Mouse (Mus musculus) forebrain, embryonic 11.5 days (tissue): ENCODE measurements around the gene Scyl2. TPM values are rescaled to one million over a fixed set of nuclear protein-coding genes. Genes with fewer than 3 reads are reported as not detected.

Source experiments
- ATAC-seq: fragments of 200-750 bp; cut with Nextera tagmentation; replicated peaks from 2 replicates; pipeline ENCODE4 v1.8.0; 2017; ENCODE audit warnings: moderate TSS enrichment; ENCODE audit not compliant: low FRiP score
- DNase-seq: peaks from one replicate; pipeline ENCODE4 v3.0.0-alpha.2; 2017; ENCODE audit warnings: low spot score
- H3K27ac ChIP-seq: fragments of 300-500 bp; sonication (generic); 2 replicates; pipeline ENCODE4 v1.5.1; 2014; ENCODE audit warnings: low read depth, low read length
- H3K27me3 ChIP-seq: fragments of 300-500 bp; sonication (generic); 2 replicates; pipeline ENCODE4 v1.6.1; 2014; ENCODE audit warnings: mild to moderate bottlenecking, low read length, mixed read lengths; ENCODE audit not compliant: control insufficient read depth, insufficient read depth
- H3K36me3 ChIP-seq: fragments of 300-500 bp; sonication (generic); 2 replicates; pipeline ENCODE4 v1.6.1; 2014; ENCODE audit warnings: mild to moderate bottlenecking, low read length, moderate library complexity, mixed read lengths; ENCODE audit not compliant: control insufficient read depth, insufficient read depth
- H3K4me1 ChIP-seq: fragments of 300-500 bp; sonication (generic); replicated peaks from 2 replicates; pipeline ENCODE4 v1.6.1; 2014; ENCODE audit warnings: low read length, mixed read lengths; ENCODE audit not compliant: control insufficient read depth, insufficient read depth
- H3K4me2 ChIP-seq: fragments of 300-500 bp; sonication (generic); 2 replicates; pipeline ENCODE4 v1.6.1; 2014; ENCODE audit warnings: low read depth, mild to moderate bottlenecking, low read length, moderate library complexity, mixed read lengths; ENCODE audit not compliant: severe bottlenecking
- H3K4me3 ChIP-seq: fragments of 300-500 bp; sonication (generic); 2 replicates; pipeline ENCODE4 v1.5.1; 2014; ENCODE audit warnings: low read depth, low read length
- H3K9ac ChIP-seq: fragments of 300-500 bp; sonication (generic); 2 replicates; pipeline ENCODE4 v1.6.1; 2014; ENCODE audit warnings: low read length
- H3K9me3 ChIP-seq: fragments of 300-500 bp; sonication (generic); 2 replicates; pipeline ENCODE4 v1.6.1; 2016; ENCODE audit warnings: low read length, mixed read lengths; ENCODE audit not compliant: control insufficient read depth
- WGBS: fragments of 180-500 bp; shearing (Covaris S2); extraction: QIAGEN DNeasy Blood & Tissue Kit; methylation state at CpG from one replicate; pipeline ENCODE4 v1.1.7; 2014; 5-methylcytosine and 5-hydroxymethylcytosine counted together
- polyA plus RNA-seq: library from polyadenylated mRNA; unstranded; fragments of >200 nt; fragmentation: Nextera tagmentation; extraction: Ambion mirVana; gene quantifications from 2 replicates; pipeline ENCODE4 v1.2.1, GENCODE M21; 2014

The Scyl2 gene
- polyA plus RNA-seq, 1 experiment from 2014 or later: 13.9 TPM

DNA sequence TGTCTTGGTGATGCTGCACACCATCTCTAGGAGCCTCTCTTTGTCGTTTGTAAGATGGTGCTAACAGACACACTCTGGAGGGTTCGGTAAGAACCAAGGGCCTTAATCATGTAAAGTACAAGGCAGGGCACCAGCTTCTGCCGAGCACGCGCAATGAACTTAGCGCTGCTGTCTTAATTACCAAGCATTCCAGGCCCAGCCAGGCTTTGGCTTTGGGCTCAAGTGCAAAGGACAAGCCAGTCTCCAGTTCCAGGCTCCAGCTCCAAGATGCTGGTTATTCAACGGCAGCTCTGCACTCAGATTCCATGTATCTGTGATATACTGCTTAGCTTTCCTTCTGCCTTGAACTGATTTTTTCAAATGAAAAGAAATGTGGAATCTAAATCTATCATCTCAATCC is 18.5 kb downstream of the Scyl2 start:
- no peak overlapping the region for H3K4me2 ChIP-seq
- no peaks in the 10 kb centered on the region for H3K9me3 ChIP-seq
- H3K9ac ChIP-seq: no peak overlapping the region
- no peaks in the 10 kb centered on the region for H3K27me3 ChIP-seq
- no peak for DNase-seq
- WGBS: 89% methylated on average over 7 of the region's 7 CpGs
- H3K27ac ChIP-seq: no peak overlapping the region
- H3K36me3 ChIP-seq: no peaks in the 10 kb centered on the region
- ATAC-seq: no peak
- H3K4me1 ChIP-seq: no peaks in the 10 kb centered on the region
- H3K4me3 ChIP-seq: no peak overlapping the region

DNA sequence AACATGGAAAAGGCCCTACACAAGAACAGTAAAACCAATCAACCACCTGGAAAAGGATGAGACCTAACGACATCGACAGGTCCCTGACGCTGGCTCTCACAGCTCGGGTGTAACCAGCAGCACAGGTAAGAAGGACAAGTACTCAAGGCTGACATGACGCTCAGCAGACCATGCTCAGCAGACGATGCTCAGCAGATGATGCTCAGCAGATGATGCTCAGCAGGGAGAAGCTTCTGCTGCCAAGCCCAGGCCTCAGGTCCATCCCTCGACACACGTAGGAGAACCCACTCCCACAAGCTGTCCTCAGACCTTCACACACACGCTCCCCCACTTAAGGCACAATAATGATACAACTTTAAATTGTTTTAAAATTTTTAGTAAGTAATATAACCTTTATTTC is 20.4 kb downstream of the Scyl2 start:
- DNase-seq (no peak), ATAC-seq (no peak)
- Histone ChIP-seq H3K9me3 (no peaks in the 10 kb centered on the region), H3K4me1 (no peaks in the 10 kb centered on the region), H3K9ac (no peak overlapping the region), H3K4me3 (no peak overlapping the region), H3K27me3 (no peaks in the 10 kb centered on the region), H3K27ac (no peak overlapping the region), H3K36me3 (no peaks in the 10 kb centered on the region), H3K4me2 (no peak overlapping the region)
- WGBS: 94% methylated on average over 9 of the region's 9 CpGs

GRCm38 (mm10) chr10:89664977-89665645 is 21.0 kb downstream of the Scyl2 start:
- no peaks in the 10 kb centered on the region for H3K9me3 ChIP-seq
- no peaks in the 10 kb centered on the region for H3K36me3 ChIP-seq
- no peak overlapping the region for H3K27ac ChIP-seq
- no peaks in the 10 kb centered on the region for H3K4me1 ChIP-seq
- H3K27me3 ChIP-seq: no peaks in the 10 kb centered on the region
- H3K4me3 ChIP-seq: no peak overlapping the region
- no peak overlapping the region for H3K9ac ChIP-seq
- no peak overlapping the region for H3K4me2 ChIP-seq
- ATAC-seq (no peak), DNase-seq (no peak)
- WGBS: 91% methylated on average over 8 of the region's 8 CpGs

DNA sequence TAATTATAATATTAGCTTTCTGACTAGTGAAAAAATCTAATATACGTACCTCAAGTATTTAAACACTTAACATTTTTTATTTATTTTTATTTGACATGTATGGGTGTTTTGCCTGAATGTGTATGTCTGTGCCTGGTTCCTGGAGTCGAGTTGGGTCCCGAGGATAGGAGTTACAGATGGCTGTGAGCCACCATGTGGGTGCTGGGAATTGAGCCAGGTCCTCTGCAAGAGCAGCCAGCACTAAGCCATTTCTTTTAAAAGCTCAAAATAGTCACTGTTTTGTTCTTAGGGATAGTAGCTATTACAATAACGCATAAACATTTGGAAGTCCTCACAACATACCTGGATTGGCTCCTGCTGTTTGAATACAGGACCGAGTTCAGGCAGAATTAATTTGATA is 29.7 kb downstream of the Scyl2 start:
- 92% methylated on average over 5 of the region's 5 CpGs for WGBS
- no peak overlapping the region for H3K4me2 ChIP-seq
- H3K27me3 ChIP-seq: no peaks in the 10 kb centered on the region
- H3K9ac ChIP-seq: no peak overlapping the region
- no peak overlapping the region for H3K27ac ChIP-seq
- no peak overlapping the region for H3K4me3 ChIP-seq
- H3K4me1 ChIP-seq: no peaks in the 10 kb centered on the region
- peaks cover 4% of the 10 kb centered on the region; the same call in 1 of the 2 replicates for H3K36me3 ChIP-seq
- no peaks in the 10 kb centered on the region for H3K9me3 ChIP-seq
- ATAC-seq (no peak), DNase-seq (no peak)

DNA sequence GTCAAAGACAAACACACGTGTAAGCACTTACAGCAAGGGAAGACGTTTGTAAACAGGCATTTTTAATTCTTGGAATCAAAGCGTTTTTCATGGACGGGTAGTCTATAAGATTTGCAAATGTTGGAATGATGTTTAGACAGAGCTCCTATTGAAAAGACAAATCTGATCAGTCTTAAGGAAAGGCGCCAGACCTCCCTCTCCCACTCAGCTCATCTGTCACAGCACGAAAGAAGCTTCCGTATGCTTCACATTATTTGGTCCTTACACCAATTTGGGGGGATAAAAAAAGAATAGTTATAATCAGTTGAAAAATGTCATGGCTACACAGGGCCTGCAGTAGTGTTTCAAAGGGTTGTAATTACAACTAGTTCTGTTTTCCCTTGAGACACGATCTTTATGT is 33.2 kb downstream of the Scyl2 start:
- 92% methylated on average over 8 of the region's 8 CpGs for WGBS
- Histone ChIP-seq H3K27ac (no peak overlapping the region), H3K4me1 (no peaks in the 10 kb centered on the region), H3K4me3 (no peak overlapping the region), H3K9ac (no peak overlapping the region), H3K27me3 (no peaks in the 10 kb centered on the region), H3K4me2 (no peak overlapping the region), H3K36me3 (peaks cover 4% of the 10 kb centered on the region; the same call in 1 of the 2 replicates), H3K9me3 (no peaks in the 10 kb centered on the region)
- ATAC-seq (no peak), DNase-seq (no peak)

DNA sequence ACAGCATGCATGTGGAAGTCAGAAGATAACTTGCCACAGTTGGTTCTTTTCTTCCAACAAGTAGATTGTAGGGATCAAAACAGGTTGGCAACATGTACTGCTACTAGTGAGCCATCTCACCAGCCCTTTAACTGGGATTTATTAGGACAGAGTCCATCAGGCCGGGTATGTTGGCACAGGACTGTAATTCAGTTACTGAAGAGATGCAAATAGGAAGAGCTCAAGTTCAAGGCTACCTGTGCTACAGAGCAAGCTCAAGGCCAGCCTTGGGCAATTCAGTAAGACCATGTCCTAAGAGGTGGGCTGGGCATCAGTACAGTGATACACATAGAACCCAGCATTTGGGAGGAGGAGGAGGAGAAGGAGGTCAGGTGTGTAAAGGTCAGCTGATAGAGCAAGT is 34.4 kb downstream of the Scyl2 start:
- H3K4me3 ChIP-seq: no peak overlapping the region
- H3K4me2 ChIP-seq: no peak overlapping the region
- no peak for ATAC-seq
- 82% methylated on average over 1 of the region's 1 CpGs for WGBS
- DNase-seq: no peak
- no peaks in the 10 kb centered on the region for H3K9me3 ChIP-seq
- no peak overlapping the region for H3K9ac ChIP-seq
- no peaks in the 10 kb centered on the region for H3K4me1 ChIP-seq
- no peaks in the 10 kb centered on the region for H3K27me3 ChIP-seq
- no peak overlapping the region for H3K27ac ChIP-seq
- H3K36me3 ChIP-seq: no peaks in the 10 kb centered on the region

GRCm38 (mm10) chr10:89646918-89647317 is 39.2 kb downstream of the Scyl2 start:
- H3K4me1 ChIP-seq: no peaks in the 10 kb centered on the region

GRCm38 (mm10) chr10:89637001-89637400 is 49.1 kb downstream of the Scyl2 start:
- no peak overlapping the region for H3K9ac ChIP-seq
- DNase-seq (no peak), ATAC-seq (no peak)
- no peak overlapping the region for H3K4me3 ChIP-seq
- no peaks in the 10 kb centered on the region for H3K27me3 ChIP-seq
- H3K4me1 ChIP-seq: no peaks in the 10 kb centered on the region
- no peaks in the 10 kb centered on the region for H3K9me3 ChIP-seq
- no peak overlapping the region for H3K27ac ChIP-seq
- 91% methylated on average over 3 of the region's 3 CpGs for WGBS
- H3K4me2 ChIP-seq: no peak overlapping the region
- peaks cover 8% of the 10 kb centered on the region; the same call in 1 of the 2 replicates for H3K36me3 ChIP-seq

More at GRCm38 (mm10) chr10:89646918-89647317, 39.2 kb downstream of the Scyl2 start:
- Histone ChIP-seq H3K9me3 (no peaks in the 10 kb centered on the region), H3K4me2 (no peak overlapping the region), H3K36me3 (no peaks in the 10 kb centered on the region; the same call in 1 of the 2 replicates), H3K27ac (no peak overlapping the region), H3K4me3 (no peak overlapping the region), H3K27me3 (no peaks in the 10 kb centered on the region), H3K9ac (no peak overlapping the region)
- DNase-seq (no peak), ATAC-seq (no peak)
- WGBS: 92% methylated on average over 9 of the region's 9 CpGs

DNA sequence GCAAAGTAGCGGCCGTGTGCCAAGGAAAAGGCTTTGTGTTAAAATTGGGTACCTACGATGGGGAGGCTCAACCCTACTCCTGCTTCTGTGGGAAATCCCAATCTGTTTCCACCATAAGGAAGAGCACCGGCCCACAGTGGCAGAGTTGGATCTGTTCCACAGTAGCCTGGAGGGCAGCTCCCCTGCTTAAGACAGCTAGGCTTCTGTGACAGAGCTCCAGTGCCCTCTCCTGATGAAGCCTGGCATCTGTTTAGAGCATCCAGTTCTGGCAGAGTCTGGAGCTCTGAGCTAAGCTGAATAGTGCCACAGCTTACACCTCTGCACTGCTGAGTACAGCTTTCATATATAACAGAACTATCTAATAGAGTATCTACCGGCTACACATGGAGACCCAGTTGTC is 51.1 kb downstream of the Scyl2 start:
- DNase-seq: no peak
- ATAC-seq: no peak
- H3K36me3 ChIP-seq: no peaks in the 10 kb centered on the region; the same call in 1 of the 2 replicates

More for the DNA sequence above, 51.1 kb downstream of the Scyl2 start:
- H3K4me2 ChIP-seq: no peak overlapping the region
- no peak overlapping the region for H3K27ac ChIP-seq
- 90% methylated on average over 5 of the region's 5 CpGs for WGBS
- H3K9me3 ChIP-seq: no peaks in the 10 kb centered on the region
- H3K9ac ChIP-seq: no peak overlapping the region
- H3K4me1 ChIP-seq: no peaks in the 10 kb centered on the region
- H3K4me3 ChIP-seq: no peak overlapping the region
- no peaks in the 10 kb centered on the region for H3K27me3 ChIP-seq
